Mouse (Mus musculus): ENCODE data around the gene Tomm20l. TPM values are rescaled to one million over a fixed set of nuclear protein-coding genes. Genes with fewer than 3 reads are reported as not detected.

The Tomm20l gene
- polyA plus RNA-seq, 1 experiment from 2014 or later = not detected

DNA sequence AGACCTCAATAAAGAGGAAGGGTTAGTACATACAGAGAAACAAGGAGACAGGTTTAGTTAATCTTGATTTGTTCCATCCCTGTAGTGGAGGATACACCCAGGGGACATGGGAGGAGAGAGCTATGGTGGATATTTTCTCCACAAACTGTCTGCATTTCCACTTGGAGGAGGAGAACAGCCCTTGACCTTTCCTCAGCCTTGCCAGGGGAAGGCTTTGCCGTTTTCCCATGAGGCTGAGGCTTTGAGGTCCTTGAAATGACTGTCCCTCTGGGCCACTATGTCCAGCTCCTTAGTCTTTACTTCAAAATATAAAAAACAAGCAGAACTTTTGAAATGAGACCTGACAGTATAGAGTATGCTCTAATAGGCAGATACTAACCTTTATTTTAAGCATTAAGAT, 58.7 kb downstream of the Tomm20l start:
- WGBS = 94% methylated on average over 1 of the region's 1 CpGs
- Histone ChIP-seq H3K9ac (no peak overlapping the region), H3K27me3 (replicated peaks) (no peaks in the 10 kb centered on the region), H3K9me3 (no peaks in the 10 kb centered on the region), H3K36me3 (replicated peaks) (peaks cover 19% of the 10 kb centered on the region), H3K4me2 (no peak overlapping the region), H3K27ac (no peak overlapping the region), H3K4me3 (no peak overlapping the region), H3K4me1 (no peaks in the 10 kb centered on the region)
- no peak for ATAC-seq (replicated peaks)

Other genes with a start within 250 kb of the Tomm20l start
- 180 and 195 TPM in 2 replicates for gene Actr10, start 173.6 kb upstream of the Tomm20l start, polyA plus RNA-seq (2015; fragmentation: Nextera tagmentation; extraction: Ambion mirVana)
- 495 and 513 TPM in 2 replicates for gene Psma3, start 136.8 kb upstream of the Tomm20l start, polyA plus RNA-seq (2015; fragmentation: Nextera tagmentation; extraction: Ambion mirVana)
- gene Arid4a, start 95.4 kb upstream of the Tomm20l start, polyA plus RNA-seq (2015; fragmentation: Nextera tagmentation; extraction: Ambion mirVana) = 43.9 and 45.3 TPM in 2 replicates
- 98.9 and 101 TPM in 2 replicates for gene Timm9, start 25.3 kb downstream of the Tomm20l start, polyA plus RNA-seq (2015; fragmentation: Nextera tagmentation; extraction: Ambion mirVana)
- gene 2700049A03Rik, start 25.4 kb downstream of the Tomm20l start, polyA plus RNA-seq (2015; fragmentation: Nextera tagmentation; extraction: Ambion mirVana) = 12.1 and 13.4 TPM in 2 replicates
- gene Dact1, start 198.5 kb downstream of the Tomm20l start, polyA plus RNA-seq (2015; fragmentation: Nextera tagmentation; extraction: Ambion mirVana) = 36.5 and 37.8 TPM in 2 replicates

Measured in midbrain, embryonic 15.5 days (tissue).